Mouse (Mus musculus) embryo, embryonic 9.5 days (tissue): ENCODE results near the gene Gsx2.

Experiments
- DNase-seq: peaks from one replicate; pipeline ENCODE4 v3.0.0-alpha.2; 2017; ENCODE audit errors: extremely low spot score

The Gsx2 gene

DNA sequence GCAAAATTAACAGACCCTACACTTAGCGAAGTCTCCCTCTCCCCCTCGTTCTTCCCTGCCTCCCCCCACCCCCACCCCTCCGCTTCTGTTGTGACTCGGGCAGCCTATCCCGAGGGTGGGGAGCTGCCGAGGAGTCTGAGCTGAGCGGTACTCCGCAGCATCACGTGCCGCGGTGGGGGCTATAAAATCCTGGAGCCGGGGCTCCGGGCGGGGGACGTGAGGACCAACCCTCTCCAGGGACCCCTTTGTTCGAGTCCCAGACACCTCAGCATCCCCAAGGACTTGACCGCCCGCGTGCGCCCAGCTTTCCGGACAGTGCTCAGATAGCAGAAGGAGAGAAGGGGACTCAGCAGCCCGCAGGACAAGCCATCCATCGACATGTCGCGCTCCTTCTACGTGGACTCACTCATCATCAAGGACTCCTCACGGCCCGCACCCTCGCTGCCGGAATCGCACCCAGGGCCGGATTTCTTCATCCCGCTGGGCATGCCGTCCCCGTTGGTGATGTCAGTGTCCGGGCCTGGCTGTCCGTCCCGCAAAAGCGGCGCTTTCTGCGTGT is at the start of gene Gsx2:
Gene Gsx2, plus strand, starts transcription at position 219 of the 559 bp plus-strand sequence.
- DNase-seq = peak; percentile 46

GRCm38 (mm10) chr5:75035475-75035874 is 39.9 kb upstream of the Gsx2 start:
- DNase-seq = no peak

GRCm38 (mm10) chr5:75039307-75039706 is 36.1 kb upstream of the Gsx2 start:
- no peak for DNase-seq

DNA sequence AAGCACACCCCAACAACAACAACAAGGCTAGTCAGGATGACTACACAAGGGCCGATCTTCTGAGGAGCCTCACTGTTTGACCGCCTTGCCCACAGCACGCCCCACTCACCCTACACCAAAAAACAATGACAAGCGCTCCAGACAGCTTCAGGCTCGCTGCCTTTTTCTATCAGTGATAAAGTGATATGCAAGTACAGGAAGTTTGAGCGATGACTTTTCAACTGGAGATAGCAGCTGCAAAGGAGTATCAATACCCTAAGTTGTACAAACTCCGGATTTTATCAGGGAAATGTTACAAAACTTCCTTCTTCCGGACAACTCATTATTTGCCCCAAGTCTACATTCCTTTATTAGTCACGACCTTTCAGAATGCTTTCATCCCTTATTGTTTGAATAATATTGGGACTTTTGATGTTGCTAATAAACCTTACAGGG is 32.4 kb upstream of the Gsx2 start:
- no peak for DNase-seq

DNA sequence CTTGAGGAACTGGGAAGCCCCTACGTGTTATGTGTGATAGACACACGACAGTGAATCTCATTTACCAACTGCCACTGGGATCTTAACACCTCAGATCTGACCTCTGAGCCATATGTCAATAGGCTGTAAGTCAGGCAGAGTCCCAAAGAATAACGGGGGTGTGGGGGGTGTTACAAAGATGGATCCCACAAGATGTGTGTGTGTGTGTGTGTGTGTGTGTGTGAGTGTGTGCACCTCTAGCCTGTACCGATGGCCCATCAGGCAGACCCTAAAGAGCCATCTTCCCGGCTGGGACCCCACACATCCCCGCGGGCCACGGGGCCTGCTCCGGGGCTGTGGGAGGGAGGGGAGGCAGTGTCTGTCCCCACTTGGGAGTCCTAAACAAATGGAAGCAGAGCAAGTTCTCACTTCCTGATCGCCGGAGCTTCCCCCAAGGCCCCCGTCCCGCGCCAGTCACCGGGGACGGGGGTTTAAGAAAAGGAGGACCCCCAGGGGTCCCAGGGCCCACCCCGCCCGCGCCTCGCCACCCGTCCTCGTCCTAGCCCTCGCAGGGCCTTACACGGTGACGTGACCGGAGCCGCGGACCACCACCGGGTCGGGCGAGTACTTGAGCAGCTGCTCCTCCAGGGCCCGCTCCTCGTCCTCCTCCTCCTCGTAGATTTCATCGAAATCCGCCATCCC is 31.6 kb upstream of the Gsx2 start:
- DNase-seq = no peak

GRCm38 (mm10) chr5:75044310-75044904 is 31.0 kb upstream of the Gsx2 start, which contains the start of gene Chic2:
TSS of gene Chic2 (minus strand) at chr5:75044774.
- peak; percentile 92 for DNase-seq

DNA sequence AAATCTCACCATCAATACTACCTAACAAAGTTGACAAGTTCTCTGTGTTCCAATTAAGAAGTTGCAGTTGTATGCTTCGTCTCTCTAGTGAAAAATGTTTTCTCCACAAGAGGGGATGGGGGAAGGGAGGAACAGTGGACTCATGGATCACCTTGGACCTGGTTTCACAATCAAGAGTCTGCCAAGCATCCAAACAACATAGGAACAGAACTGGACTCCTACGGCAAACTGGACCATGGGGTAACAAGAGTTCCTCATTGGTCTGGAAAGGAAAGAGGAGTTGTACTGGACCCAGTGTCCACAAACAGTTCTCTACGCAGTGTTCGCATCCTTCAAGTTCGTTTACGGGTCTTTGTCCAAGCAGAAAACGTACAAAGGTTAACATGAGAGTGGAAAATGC is 30.0 kb upstream of the Gsx2 start:
- DNase-seq = no peak

DNA sequence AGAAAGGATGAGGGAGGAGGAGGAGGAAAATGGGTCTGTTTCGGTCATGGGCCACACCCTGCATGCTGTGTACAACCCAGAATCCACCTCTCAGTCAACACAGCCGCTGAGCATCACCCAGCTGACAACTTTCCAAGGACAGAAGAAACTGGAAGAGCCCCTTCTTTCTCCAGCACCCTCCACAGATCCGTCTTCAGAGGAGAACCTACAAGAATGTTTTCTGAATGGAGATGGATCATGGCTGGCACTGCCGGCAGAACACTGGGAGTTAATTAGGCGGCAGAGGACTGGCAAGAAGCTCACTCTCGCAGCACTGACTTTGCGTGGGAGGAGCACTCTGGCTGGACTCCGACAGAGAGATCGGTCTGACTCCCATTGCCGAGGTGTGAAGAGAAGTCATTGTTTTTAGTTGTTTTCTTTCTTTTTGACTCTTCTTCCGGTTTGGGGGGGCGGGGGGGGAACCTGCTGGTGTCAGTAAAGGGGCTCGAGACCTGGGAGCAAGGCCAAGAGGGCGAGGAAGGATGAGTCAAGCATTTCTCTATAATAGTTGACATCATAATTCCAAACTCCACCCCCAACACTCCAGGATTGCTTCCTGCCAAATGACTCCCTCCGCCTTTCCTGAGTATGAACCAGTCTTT is 28.6 kb upstream of the Gsx2 start:
- DNase-seq = no peak

DNA sequence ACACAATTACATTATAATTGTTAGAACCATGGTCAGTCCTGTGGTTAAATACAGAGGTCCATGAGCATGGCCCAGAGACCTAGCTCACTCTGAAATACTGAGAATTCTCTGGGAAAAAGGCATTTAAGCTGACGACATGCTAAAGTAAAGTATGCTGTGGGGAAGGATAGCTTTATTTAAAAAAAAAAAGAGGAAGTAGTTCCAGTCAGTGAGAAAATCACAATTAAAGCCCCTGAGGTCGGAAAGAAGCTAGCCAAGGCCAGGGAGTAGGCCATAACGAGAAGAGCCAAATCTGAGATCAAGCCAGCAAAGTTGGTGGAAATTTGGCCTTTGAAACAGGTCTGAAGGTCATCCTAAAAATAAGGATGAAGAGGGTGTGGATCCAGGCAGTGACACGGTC is 24.3 kb upstream of the Gsx2 start:
- no peak for DNase-seq

DNA sequence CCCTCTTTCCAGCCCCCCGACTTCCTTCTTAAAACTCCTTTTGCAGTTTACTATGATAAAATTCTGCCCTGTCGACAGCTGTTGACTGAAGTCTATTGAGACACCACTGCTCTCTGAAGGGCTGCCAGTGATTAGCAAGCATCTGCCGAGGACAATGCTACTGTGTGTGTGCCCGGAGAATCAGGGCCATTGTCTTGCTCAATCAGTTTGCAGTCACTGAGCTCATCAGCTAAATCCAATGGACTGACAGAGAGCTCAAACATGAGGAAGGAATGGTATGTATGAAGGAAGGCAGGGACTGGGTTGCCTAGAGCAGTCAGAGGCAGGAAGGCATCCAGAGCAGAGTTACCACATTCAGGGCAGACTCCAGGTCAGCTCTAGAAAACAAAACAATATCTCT is 12.2 kb upstream of the Gsx2 start:
- no peak for DNase-seq

- DNase-seq = peak; percentile 7
These were observed 8.7 kb upstream of the Gsx2 start for GRCm38 (mm10) chr5:75066715-75067114.

DNA sequence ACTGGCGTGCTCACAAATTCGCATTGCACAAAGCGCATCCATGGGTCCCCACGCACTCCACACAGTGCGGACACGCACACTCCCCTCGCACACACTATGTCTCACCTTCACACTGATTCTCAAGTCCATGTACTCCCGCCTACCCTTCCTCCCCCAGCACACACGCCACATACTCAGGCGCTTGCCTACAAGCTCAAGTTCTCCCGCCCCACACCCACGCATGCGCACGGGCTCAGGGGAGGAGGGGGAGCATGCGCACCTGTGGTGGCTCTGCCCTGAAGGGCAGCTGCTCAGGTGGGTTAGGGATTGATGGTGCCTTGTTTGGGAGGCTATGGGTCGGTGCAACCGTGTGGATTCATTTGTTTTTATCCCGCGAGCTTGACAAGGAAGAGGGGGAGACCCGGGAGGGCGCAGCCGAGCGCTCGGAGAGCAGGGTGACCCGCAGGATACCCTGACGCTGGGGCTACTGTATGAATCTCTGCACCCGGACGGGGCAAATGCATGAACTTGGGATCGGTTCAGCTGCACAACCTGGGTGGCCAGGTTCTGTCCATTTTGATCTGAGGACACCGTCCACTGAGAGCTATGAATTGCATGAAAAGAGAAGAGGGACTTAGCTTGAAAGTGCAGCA is 8.2 kb upstream of the Gsx2 start:
- peak; percentile 79 for DNase-seq

DNA sequence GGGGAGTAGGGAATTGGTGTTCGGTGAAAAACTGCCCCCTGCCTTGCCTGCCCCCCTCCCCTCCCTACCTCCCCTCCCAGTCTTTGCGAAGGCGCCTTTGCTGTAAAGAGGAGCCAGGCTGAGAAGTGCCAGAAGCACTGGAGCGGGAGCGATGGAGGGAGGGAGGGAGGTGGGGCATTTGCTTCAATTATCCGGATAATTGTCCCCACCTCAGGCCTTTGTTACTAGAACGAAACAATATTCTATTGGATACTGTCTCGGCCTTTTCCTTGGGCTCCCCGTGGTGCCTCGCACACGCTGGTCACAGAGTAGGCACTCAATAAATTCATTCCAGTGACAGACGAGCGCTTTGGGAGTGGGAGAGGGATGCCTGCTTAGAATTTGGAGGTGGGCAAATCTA is 5.3 kb upstream of the Gsx2 start:
- peak; percentile 52 for DNase-seq

GRCm38 (mm10) chr5:75070656-75071375 is 4.6 kb upstream of the Gsx2 start:
- DNase-seq = peak; percentile 62

GRCm38 (mm10) chr5:75071951-75072350 is 3.5 kb upstream of the Gsx2 start:
- peak; percentile 46 for DNase-seq

DNA sequence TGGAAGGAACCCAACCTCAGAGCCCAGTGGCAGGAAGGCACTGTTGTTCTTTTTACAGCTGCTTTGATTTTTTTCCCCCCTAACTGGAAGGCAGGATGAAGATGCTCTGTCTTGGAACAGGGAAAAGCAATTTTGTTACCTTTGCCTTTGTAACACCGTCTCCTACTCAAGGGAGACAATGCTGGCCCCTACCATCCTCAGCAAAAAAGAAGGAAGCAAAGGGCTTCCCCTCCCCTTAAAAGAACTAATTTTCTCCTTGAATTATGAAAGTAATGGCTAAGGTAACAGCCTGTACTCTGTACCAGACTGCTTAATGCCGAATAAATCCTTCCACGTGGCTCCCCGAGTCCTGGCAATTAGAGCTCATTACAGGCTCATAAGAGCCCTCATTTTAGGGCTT is 2.9 kb upstream of the Gsx2 start:
- DNase-seq = no peak

GRCm38 (mm10) chr5:75073167-75073566 is 2.2 kb upstream of the Gsx2 start:
- DNase-seq = peak; percentile 2

DNA sequence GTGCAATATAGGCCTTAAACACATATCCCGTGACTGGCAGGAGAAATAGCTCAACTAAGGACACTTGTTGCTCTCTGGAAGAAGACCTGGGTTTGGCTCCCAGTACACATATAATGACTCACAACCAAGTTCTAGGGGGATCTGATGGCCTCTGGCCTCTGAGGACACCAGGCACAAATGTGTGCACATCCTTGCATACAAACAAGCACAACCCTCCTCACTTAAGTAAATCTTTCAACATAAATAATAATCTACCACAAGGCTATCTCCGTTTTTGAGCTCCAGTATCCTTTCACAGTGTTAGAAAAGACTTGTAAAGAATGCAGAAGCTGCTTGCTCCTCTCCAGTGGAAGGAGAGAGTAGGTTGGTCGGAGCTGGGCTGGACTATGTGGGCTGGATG is 1.7 kb upstream of the Gsx2 start:
- no peak for DNase-seq

DNA sequence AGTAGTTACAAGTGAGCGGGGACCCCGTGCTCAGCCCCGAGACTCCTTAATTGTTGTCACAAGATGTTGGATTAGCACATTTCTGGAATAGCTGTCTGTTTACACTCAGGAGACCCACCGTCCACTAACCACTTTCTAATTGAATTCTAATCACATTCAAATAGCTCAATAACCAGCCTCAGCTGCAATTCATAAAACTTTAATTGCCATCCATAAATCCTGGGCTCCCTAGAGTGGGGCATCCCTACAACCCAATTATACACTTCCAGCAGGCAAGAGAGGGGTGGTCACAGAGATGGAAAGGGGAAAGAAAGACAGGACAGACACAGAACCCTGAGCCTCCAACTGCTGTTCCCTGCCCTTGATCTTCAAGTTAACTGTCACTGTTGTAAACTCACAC is 1.3 kb upstream of the Gsx2 start:
- DNase-seq = no peak

DNA sequence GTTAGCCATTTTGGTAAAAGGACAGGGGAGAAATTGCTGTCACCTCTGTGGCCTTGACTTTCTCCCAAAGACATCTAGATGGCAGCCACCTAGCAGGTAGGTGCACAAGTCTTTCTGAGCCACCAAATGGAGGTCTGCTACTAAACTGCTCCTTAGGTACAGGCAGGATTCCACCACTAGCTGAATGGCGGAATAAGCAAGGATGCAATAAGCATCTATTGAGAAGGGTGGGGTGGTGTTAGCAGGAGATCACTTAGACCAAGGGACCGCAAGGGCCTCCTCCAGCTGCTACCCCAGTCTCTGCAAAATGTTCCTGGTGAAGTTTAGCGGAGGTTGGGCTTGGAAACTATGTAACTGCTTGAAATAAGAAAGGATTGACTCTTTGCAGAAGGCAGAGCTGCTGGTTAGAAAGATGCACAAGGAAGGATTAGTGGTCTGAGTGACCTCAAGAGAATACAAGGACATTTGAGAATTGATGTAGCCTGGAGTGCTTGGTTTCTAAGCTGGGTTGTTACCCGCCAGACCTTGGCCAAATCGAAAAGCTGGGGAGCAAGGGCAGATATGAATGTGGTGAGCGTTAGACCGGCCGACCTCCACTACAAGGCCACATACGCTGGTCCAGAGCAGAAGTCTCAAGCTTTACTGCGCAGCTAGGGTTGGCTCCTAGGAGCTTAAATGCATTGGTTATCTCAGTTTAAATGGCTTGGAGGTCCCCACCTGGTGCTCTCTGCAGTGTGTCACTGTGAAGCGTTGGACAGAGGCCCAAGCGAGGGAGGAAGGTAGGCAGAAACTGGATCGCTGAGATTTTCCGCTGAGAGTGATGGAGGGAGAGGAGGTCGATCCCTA is 641 bp upstream of the Gsx2 start:
- DNase-seq = peak; percentile 35
